Mouse (Mus musculus) myocyte (in vitro differentiated cells): ENCODE results near the gene Tnfrsf13b.

ENCODE experiments used
- E2F4 ChIP-seq: IDR thresholded peaks from one replicate; pipeline ENCODE4 v1.6.1; 2011; ENCODE audit warnings: mild to moderate bottlenecking, control low read depth, moderate library complexity; ENCODE audit not compliant: insufficient read depth
- MAX ChIP-seq: IDR thresholded peaks from one replicate; pipeline ENCODE4 v1.6.1; 2011; ENCODE audit warnings: low read depth, mild to moderate bottlenecking, control low read depth
- MYOG ChIP-seq, 3 experiments: IDR thresholded peaks; one replicate each; pipeline ENCODE4 v1.6.1; 2011; ENCODE audit warnings: control low read depth in 2 of 3, low read depth in 2 of 3, mild to moderate bottlenecking in 2 of 3; ENCODE audit not compliant: insufficient read length in 2 of 3, control insufficient read depth in 1 of 3, insufficient read depth in 1 of 3
- POLR2A ChIP-seq: IDR thresholded peaks from one replicate; pipeline ENCODE4 v1.6.1; 2011; ENCODE audit warnings: low read depth, mild to moderate bottlenecking, control low read depth, moderate library complexity; ENCODE audit not compliant: insufficient read length
- TCF12 ChIP-seq: IDR thresholded peaks from one replicate; pipeline ENCODE4 v1.6.1; 2011; ENCODE audit warnings: mild to moderate bottlenecking, control low read depth; ENCODE audit not compliant: poor library complexity, insufficient read depth, severe bottlenecking
- TCF3 ChIP-seq: IDR thresholded peaks from one replicate; pipeline ENCODE4 v1.6.1; 2011; ENCODE audit warnings: low read depth, control low read depth; ENCODE audit not compliant: insufficient read length
- USF1 ChIP-seq: IDR thresholded peaks from one replicate; pipeline ENCODE4 v1.6.1; 2011; ENCODE audit warnings: low read depth, mild to moderate bottlenecking, control low read depth, moderate library complexity

- TF ChIP-seq POLR2A (no peak), USF1 (no peak), TCF12 (no peak), E2F4 (no peak), MAX (no peak), TCF3 (no peak), MYOG (IDR thresholded peaks at IDR 0.05; ENCODE audit: control insufficient read depth in 1 of 3, insufficient read depth in 1 of 3, insufficient read length in 2 of 3, low read depth in 2 of 3) (no peak)
Observed at GRCm38 (mm10) chr11:61125970-61126369, 585 bp upstream of the Tnfrsf13b start.
